Mouse (Mus musculus): ENCODE measurements around the gene Meis3.

- TF ChIP-seq POLR2A (IDR thresholded peaks at IDR 0.05; ENCODE audit: insufficient read depth, low read depth, low read length): no peak
- TF ChIP-seq CTCF (IDR thresholded peaks at IDR 0.05; ENCODE audit: insufficient read depth, low read depth, low read length): no peak
These were observed 46.0 kb upstream of the Meis3 start for GRCm38 (mm10) chr7:16128899-16129298.

Measured in olfactory bulb, adult 2 months (tissue).